Mouse (Mus musculus) kidney, adult 2 months (tissue): ENCODE results near the gene Lpp.

ENCODE experiments used
- CTCF ChIP-seq: fragments of 200-500 bp; conservative IDR thresholded peaks from 2 replicates; pipeline ENCODE4 v1.5.1; 2011; ENCODE audit warnings: low read depth, mild to moderate bottlenecking, control low read depth, low read length, moderate library complexity, mixed read lengths; ENCODE audit not compliant: insufficient read depth, insufficient read length
- POLR2A ChIP-seq: fragments of 200-500 bp; IDR thresholded peaks from one replicate; pipeline ENCODE4 v1.6.1; 2011; ENCODE audit warnings: low read depth, low read length, control low read depth

DNA sequence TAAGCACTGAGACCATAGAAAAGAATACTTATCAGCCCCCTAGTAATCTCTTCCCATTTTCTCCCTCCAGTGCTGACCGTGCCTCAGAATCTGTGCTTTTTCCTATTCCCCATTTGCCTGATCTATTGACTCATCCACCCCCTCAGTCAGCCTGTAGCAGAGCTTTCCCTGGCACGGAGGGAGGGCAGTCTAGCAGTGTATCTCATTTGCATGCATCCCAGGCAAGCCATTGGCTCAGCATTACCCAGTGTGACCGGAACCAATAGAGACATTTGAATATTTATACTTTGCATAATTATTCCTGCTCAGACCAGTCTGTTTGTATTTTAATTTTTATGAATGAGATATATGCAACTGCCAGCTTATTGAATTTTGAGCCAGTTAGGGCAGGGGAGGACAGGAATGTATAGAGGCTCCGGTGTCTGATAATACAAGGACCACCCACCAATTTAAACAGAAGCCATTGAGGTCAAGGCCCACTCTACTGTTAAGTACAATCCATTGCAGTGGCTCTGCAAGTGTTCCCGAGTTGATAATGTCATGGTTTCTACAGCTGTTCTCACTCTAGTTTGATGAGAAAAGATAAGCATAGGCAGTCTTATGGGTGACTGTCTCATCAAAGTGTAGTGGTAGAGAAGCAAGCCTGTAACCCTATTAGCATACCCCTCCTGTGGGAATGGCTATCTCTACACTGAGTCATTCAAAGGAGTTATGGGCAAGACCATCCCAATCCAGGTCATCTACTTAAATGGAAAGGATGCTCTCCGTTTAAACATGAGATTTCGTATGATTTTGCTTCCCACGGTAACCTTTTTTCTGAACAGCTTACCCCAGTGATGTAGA is 385.3 kb downstream of the Lpp start:
- TF ChIP-seq CTCF (no peak), POLR2A (no peak)
